Mouse (Mus musculus) MEL (cell line): ENCODE measurements around the gene Mst1. TPM values are rescaled to one million over a fixed set of nuclear protein-coding genes. Genes with fewer than 3 reads are reported as not detected.

Experiments used
- DNase-seq: peaks from one replicate; pipeline ENCODE4 v3.0.0; 2011; ENCODE audit warnings: low read depth, low spot score
- H3K27ac ChIP-seq: 2 replicates; pipeline ENCODE4 v1.5.1; 2012; ENCODE audit warnings: low read depth, mild to moderate bottlenecking, control low read depth, low read length, moderate library complexity; ENCODE audit not compliant: control insufficient read depth
- H3K27me3 ChIP-seq, 2 experiments: fragments of 150-350 bp in 1 of 2; sonication (generic) in 1 of 2; 2 replicates each; pipeline ENCODE4 v1.6.1; 2012; ENCODE audit warnings: low read length in 2 of 2, mild to moderate bottlenecking in 2 of 2, improper control_type of control experiment in 1 of 2, moderate library complexity in 1 of 2; ENCODE audit not compliant: insufficient read depth in 2 of 2, control insufficient read depth in 1 of 2
- H3K36me3 ChIP-seq, 2 experiments: 2 replicates each; pipeline ENCODE4 v1.6.1; 2012 to 2014; ENCODE audit warnings: low read length in 2 of 2, improper control_type of control experiment in 1 of 2, inconsistent platforms in 1 of 2, mild to moderate bottlenecking in 1 of 2; ENCODE audit not compliant: insufficient read depth in 2 of 2, control insufficient read depth in 1 of 2
- H3K4me1 ChIP-seq, 2 experiments: fragments of 150-350 bp in 1 of 2; sonication (generic) in 1 of 2; 2 replicates each; pipeline ENCODE4 v1.6.1; 2012; ENCODE audit warnings: low read length in 2 of 2, improper control_type of control experiment in 1 of 2, mild to moderate bottlenecking in 1 of 2; ENCODE audit not compliant: insufficient read depth in 2 of 2, control insufficient read depth in 1 of 2
- H3K4me3 ChIP-seq, 2 experiments: fragments of 150-350 bp in 1 of 2; sonication (generic) in 1 of 2; 2 replicates each; pipeline ENCODE4 v1.5.1; 2012; ENCODE audit warnings: low read depth in 2 of 2, low read length in 2 of 2, mild to moderate bottlenecking in 2 of 2, moderate library complexity in 2 of 2, control low read depth in 1 of 2, improper control_type of control experiment in 1 of 2; ENCODE audit not compliant: control insufficient read depth in 1 of 2, insufficient read depth in 1 of 2
- H3K79me2 ChIP-seq: 2 replicates; pipeline ENCODE4 v1.6.1; 2012; ENCODE audit warnings: mild to moderate bottlenecking, low read length, moderate library complexity; ENCODE audit not compliant: control insufficient read depth, poor library complexity, insufficient read depth
- H3K9ac ChIP-seq: 2 replicates; pipeline ENCODE4 v1.6.1; 2012; ENCODE audit warnings: low read depth, mild to moderate bottlenecking, control low read depth, low read length, moderate library complexity; ENCODE audit not compliant: control insufficient read depth, poor library complexity, severe bottlenecking
- H3K9me3 ChIP-seq: fragments of 150-350 bp; sonication (generic); replicated peaks from 2 replicates; pipeline ENCODE4 v1.6.1; 2012; ENCODE audit warnings: mild to moderate bottlenecking, low read length, improper control_type of control experiment, moderate library complexity; ENCODE audit not compliant: insufficient read depth
- BHLHE40 ChIP-seq: IDR thresholded peaks from 2 replicates; pipeline ENCODE4 v1.6.1; 2012; ENCODE audit warnings: low read depth, mild to moderate bottlenecking, inconsistent platforms, low read length, improper control_type of control experiment, borderline replicate concordance
- CHD1 ChIP-seq: IDR thresholded peaks from 2 replicates; pipeline ENCODE4 v1.6.1; 2012; ENCODE audit warnings: low read depth, mild to moderate bottlenecking, inconsistent platforms, low read length, improper control_type of control experiment
- CTCF ChIP-seq, 3 experiments: IDR thresholded peaks in 2 of 3; conservative IDR thresholded peaks in 1 of 3; 2 replicates each; pipeline ENCODE4 v1.5.1; 2011 to 2012; ENCODE audit warnings: low read length in 3 of 3, low read depth in 2 of 3, mild to moderate bottlenecking in 2 of 3, improper control_type of control experiment in 1 of 3, inconsistent platforms in 1 of 3, mixed read lengths in 1 of 3, moderate library complexity in 1 of 3; ENCODE audit not compliant: control insufficient read depth in 1 of 3, insufficient read depth in 1 of 3, poor library complexity in 1 of 3, severe bottlenecking in 1 of 3
- EP300 ChIP-seq, 2 experiments: IDR thresholded peaks; 2 replicates each; pipeline ENCODE4 v1.6.1; 2011; ENCODE audit warnings: improper control_type of control experiment in 2 of 2, low read length in 2 of 2, low read depth in 1 of 2, mild to moderate bottlenecking in 1 of 2
- GABPA ChIP-seq: IDR thresholded peaks from 2 replicates; pipeline ENCODE4 v1.6.1; 2012; ENCODE audit warnings: low read depth, mild to moderate bottlenecking, inconsistent platforms, low read length, improper control_type of control experiment, moderate library complexity
- GATA1 ChIP-seq: IDR thresholded peaks from 2 replicates; pipeline ENCODE4 v1.6.1; 2011; ENCODE audit warnings: low read depth, low read length, improper control_type of control experiment
- MAFK ChIP-seq: IDR thresholded peaks from 2 replicates; pipeline ENCODE4 v1.6.1; 2011; ENCODE audit warnings: low read depth, mild to moderate bottlenecking, low read length, improper control_type of control experiment, borderline replicate concordance
- MAZ ChIP-seq: IDR thresholded peaks from 2 replicates; pipeline ENCODE4 v1.6.1; 2012; ENCODE audit warnings: low read depth, mild to moderate bottlenecking, inconsistent platforms, low read length, improper control_type of control experiment
- MEF2A ChIP-seq: IDR thresholded peaks from 2 replicates; pipeline ENCODE4 v1.6.1; 2014; ENCODE audit warnings: low read depth, mild to moderate bottlenecking, inconsistent platforms, low read length, improper control_type of control experiment; ENCODE audit not compliant: poor library complexity, insufficient replicate concordance, severe bottlenecking; ENCODE audit errors: extremely low read depth
- MXI1 ChIP-seq: IDR thresholded peaks from 2 replicates; pipeline ENCODE4 v1.6.1; 2011; ENCODE audit warnings: mild to moderate bottlenecking, low read depth, low read length, improper control_type of control experiment
- MYC ChIP-seq: IDR thresholded peaks from 2 replicates; pipeline ENCODE4 v1.6.1; 2011; ENCODE audit warnings: low read depth, mild to moderate bottlenecking, low read length, improper control_type of control experiment, moderate library complexity
- NRF1 ChIP-seq: IDR thresholded peaks from 2 replicates; pipeline ENCODE4 v1.6.1; 2014; ENCODE audit warnings: low read depth, mild to moderate bottlenecking, inconsistent platforms, low read length, improper control_type of control experiment, moderate library complexity; ENCODE audit not compliant: poor library complexity, insufficient read depth, severe bottlenecking
- POLR2A ChIP-seq, 2 experiments: IDR thresholded peaks; 2 replicates each; pipeline ENCODE4 v1.6.1; 2011 to 2012; ENCODE audit warnings: low read length in 2 of 2, mild to moderate bottlenecking in 2 of 2, control low read depth in 1 of 2, improper control_type of control experiment in 1 of 2, low read depth in 1 of 2, moderate library complexity in 1 of 2; ENCODE audit not compliant: control insufficient read depth in 1 of 2, insufficient read depth in 1 of 2, poor library complexity in 1 of 2
- POLR2AphosphoS2 ChIP-seq: IDR thresholded peaks from 2 replicates; pipeline ENCODE4 v1.6.1; 2011; ENCODE audit warnings: low read length, improper control_type of control experiment
- POLR2AphosphoS5 ChIP-seq: IDR thresholded peaks from 2 replicates; pipeline ENCODE4 v1.6.1; 2012; ENCODE audit warnings: low read depth, borderline replicate concordance, mild to moderate bottlenecking, inconsistent platforms, low read length, moderate library complexity, mixed read lengths
- RCOR1 ChIP-seq: IDR thresholded peaks from 2 replicates; pipeline ENCODE4 v1.6.1; 2012; ENCODE audit warnings: low read depth, mild to moderate bottlenecking, inconsistent platforms, low read length, improper control_type of control experiment
- TBP ChIP-seq: IDR thresholded peaks from 2 replicates; pipeline ENCODE4 v1.8.0; 2011; ENCODE audit warnings: low read depth, low read length, improper control_type of control experiment
- TCF12 ChIP-seq: IDR thresholded peaks from 2 replicates; pipeline ENCODE4 v1.6.1; 2014; ENCODE audit warnings: low read depth, mild to moderate bottlenecking, inconsistent platforms, low read length, improper control_type of control experiment, moderate library complexity
- UBTF ChIP-seq: IDR thresholded peaks from 2 replicates; pipeline ENCODE4 v1.6.1; 2012; ENCODE audit warnings: low read depth, mild to moderate bottlenecking, inconsistent platforms, low read length, improper control_type of control experiment, moderate library complexity, borderline replicate concordance; ENCODE audit not compliant: insufficient read depth
- USF1 ChIP-seq: IDR thresholded peaks from 2 replicates; pipeline ENCODE4 v1.6.1; 2014; ENCODE audit warnings: low read depth, mild to moderate bottlenecking, inconsistent platforms, low read length, improper control_type of control experiment, moderate library complexity
- ZMIZ1 ChIP-seq: IDR thresholded peaks from 2 replicates; pipeline ENCODE4 v1.6.1; 2012; ENCODE audit warnings: low read depth, mild to moderate bottlenecking, inconsistent platforms, low read length, improper control_type of control experiment, moderate library complexity
- ZNF384 ChIP-seq: IDR thresholded peaks from 2 replicates; pipeline ENCODE4 v1.6.1; 2012; ENCODE audit warnings: low read depth, mild to moderate bottlenecking, inconsistent platforms, low read length, improper control_type of control experiment
- polyA plus RNA-seq, 2 experiments: library from polyadenylated mRNA; stranded (reverse) in 1 of 2; unstranded in 1 of 2; fragments of >175 nt in 1 of 2; fragments of >200 nt in 1 of 2; gene quantifications; 2 replicates each; pipeline versions ENCODE4 v1.2.1 to v1.2.4; 2012; ENCODE audit warnings: low replicate concordance in 2 of 2, low read depth in 1 of 2; ENCODE audit not compliant: insufficient read length in 2 of 2, insufficient read depth in 1 of 2, missing spikeins in 1 of 2
- total RNA-seq: library from RNA; depleted of rRNA; stranded (reverse); fragments of 300-350 nt; gene quantifications from 2 replicates; pipeline ENCODE4 v1.2.3, GENCODE M21; 2012

Mst1 gene
- total and polyA plus RNA-seq, 3 experiments = 1.6 to 10.0 TPM; not detected in 1

DNA sequence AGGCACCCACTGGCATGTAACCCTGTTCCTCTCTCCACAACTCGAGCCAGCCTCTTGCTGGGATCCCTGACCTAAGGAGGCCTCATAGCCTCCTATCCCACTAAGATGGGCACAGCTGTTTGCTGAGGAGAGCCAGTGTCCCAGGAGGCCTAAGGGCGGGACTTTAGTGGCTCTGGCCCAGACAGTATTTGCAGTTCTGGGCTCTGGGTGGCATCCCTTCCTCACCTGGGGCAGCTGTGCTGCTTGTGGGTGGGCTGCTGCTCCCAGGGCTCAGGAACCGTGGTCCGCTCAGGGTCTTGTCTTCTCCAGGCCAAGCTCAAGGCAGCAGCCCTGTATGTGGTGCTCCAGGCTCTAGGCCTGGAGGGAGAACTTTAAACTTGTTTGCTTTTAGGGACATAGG, 33.7 kb upstream of the Mst1 start:
- Histone ChIP-seq H3K27me3 (no peaks in the 10 kb centered on the region), H3K27ac (no peak overlapping the region)
- no peak for TF ChIP-seq MAFK
- TF ChIP-seq BHLHE40 = no peak
- no peak for TF ChIP-seq POLR2AphosphoS2
- TF ChIP-seq TBP = no peak
- TF ChIP-seq ZNF384 = no peak
- no peak for TF ChIP-seq NRF1
- TF ChIP-seq MYC = no peak
- TF ChIP-seq CHD1 = no peak
- no peak for TF ChIP-seq USF1
- TF ChIP-seq, all 39 proteins: peak for 0
- Histone ChIP-seq H3K79me2 (peaks cover 10% of the 10 kb centered on the region), H3K9me3 (no peaks in the 10 kb centered on the region), H3K36me3 (peaks cover 4 to 6% of the 10 kb centered on the region in 2 experiments), H3K4me3 (no peak overlapping the region), H3K9ac (no peak overlapping the region), H3K4me1 (peaks cover 2 to 14% of the 10 kb centered on the region in 2 experiments)
- DNase-seq = no peak

DNA sequence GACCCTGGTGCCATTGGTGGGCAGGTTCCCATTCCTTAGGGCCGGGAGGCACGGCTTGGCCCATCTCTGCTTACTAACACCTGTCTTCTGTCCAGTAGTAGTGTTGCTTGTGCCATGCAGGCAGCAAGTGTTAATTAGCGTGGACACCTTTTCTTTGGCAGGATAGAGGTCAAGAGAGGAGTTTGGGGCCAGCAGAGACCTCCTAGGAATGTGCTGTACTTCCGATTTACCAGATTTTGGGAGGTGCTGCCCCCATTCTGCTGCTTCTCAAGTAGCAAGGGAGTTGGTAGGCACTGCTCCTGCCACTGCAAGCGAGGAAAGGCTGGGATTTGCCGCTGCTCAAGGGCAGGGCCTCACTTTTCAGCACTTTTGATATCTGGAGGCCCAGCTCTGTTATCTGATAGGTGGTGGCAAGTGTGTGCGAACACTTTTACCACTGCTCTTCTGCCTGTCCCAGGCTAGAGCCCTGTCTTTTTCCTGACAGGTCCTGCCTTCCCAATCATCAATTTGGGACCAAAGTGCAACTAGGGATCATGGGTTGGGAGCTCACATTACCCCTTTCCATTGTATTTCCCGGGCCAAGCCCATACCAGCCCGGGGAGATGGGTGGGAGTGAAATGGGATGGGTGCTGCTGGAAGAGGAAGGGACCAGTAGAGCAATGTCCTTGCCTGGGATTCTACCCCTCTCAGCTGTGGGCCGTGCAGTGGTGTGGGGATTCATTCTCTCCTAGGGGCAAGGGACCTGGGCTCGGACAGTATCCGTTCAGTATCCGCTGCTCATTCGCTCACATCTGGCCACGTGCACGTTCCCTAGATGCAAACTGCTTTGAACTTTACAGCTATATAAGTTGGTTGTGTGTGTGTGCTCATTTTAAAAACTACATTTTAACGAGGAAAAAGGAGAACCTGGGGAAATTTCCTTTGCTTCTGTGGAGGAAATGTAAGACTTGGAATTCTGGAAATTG, 32.4 kb upstream of the Mst1 start:
- H3K79me2 ChIP-seq = peaks cover 10% of the 10 kb centered on the region
- TF ChIP-seq UBTF = no peak
- TF ChIP-seq TCF12 = 0 out of 2 replicates have a peak, but pooled peaks have one; percentile 30
- TF ChIP-seq POLR2AphosphoS5 = no peak
- TF ChIP-seq USF1 = peak; percentile 40; the same call in 1 of the 2 replicates
- TF ChIP-seq ZMIZ1 = 0 out of 2 replicates have a peak, but pooled peaks have one; percentile 2
- peak; percentile 51; the same call in 1 of the 2 replicates for TF ChIP-seq RCOR1
- TF ChIP-seq MXI1 = peak; percentile 55
- TF ChIP-seq GATA1 = peak; percentile 81
- peak in 2 of 3 experiments; percentile 4 to 5; a peak in 1 of 6 replicates for TF ChIP-seq CTCF (IDR thresholded peaks at IDR 0.05 in 2 of 3, conservative IDR thresholded peaks at IDR 0.05 in 1 of 3; ENCODE audit: control insufficient read depth in 1 of 3, insufficient read depth in 1 of 3, low read depth in 2 of 3, low read length in 3 of 3, poor library complexity in 1 of 3, severe bottlenecking in 1 of 3)
- TF ChIP-seq GABPA = no peak
- TF ChIP-seq MYC = 0 out of 2 replicates have a peak, but pooled peaks have one; percentile 54
- TF ChIP-seq POLR2A (IDR thresholded peaks at IDR 0.05; ENCODE audit: control insufficient read depth in 1 of 2, insufficient read depth in 1 of 2, low read depth in 1 of 2, low read length in 2 of 2, poor library complexity in 1 of 2) = peak in 1 of 2 experiments; percentile 28; a peak in 1 of 4 replicates
- TF ChIP-seq MAZ = no peak
- TF ChIP-seq EP300 (IDR thresholded peaks at IDR 0.05; ENCODE audit: low read depth in 1 of 2, low read length in 2 of 2) = peak; percentile 41 to 46; a peak in 2 of 4 replicates
- 0 out of 2 replicates have a peak, but pooled peaks have one; percentile 1 for TF ChIP-seq MEF2A
- no peak for TF ChIP-seq CHD1
- H3K27ac ChIP-seq = peak overlapping the region; percentile 81
- no peaks in the 10 kb centered on the region for H3K9me3 ChIP-seq
- peak overlapping the region; percentile 66 to 68 for H3K4me3 ChIP-seq
- peak; percentile 69 for DNase-seq
- H3K4me1 ChIP-seq = peaks cover 2 to 14% of the 10 kb centered on the region in 2 experiments
- no peaks in the 10 kb centered on the region for H3K27me3 ChIP-seq
- peak overlapping the region; percentile 78 for H3K9ac ChIP-seq
- H3K36me3 ChIP-seq = peaks cover under 1 to 6% of the 10 kb centered on the region in 2 experiments
